Mouse (Mus musculus) heart, embryonic 10.5 days (tissue): ENCODE results near the gene Brd3. TPM values are rescaled to one million over a fixed set of nuclear protein-coding genes. Genes with fewer than 3 reads are reported as not detected.
A peak's percentile ranks its signal among the peaks of the same experiment; 100 is the strongest.

ENCODE experiments used
- DNase-seq: peaks from one replicate; pipeline ENCODE4 v3.0.0-alpha.2; 2017; ENCODE audit warnings: low spot score
- H3K27ac ChIP-seq: fragments of 300-500 bp; sonication (generic); 2 replicates; pipeline ENCODE4 v1.5.1; 2016; ENCODE audit warnings: mild to moderate bottlenecking
- H3K27me3 ChIP-seq: fragments of 300-500 bp; sonication (generic); 2 replicates; pipeline ENCODE4 v1.6.1; 2016; ENCODE audit warnings: mild to moderate bottlenecking; ENCODE audit not compliant: poor library complexity, insufficient read depth, severe bottlenecking
- H3K36me3 ChIP-seq: fragments of 300-500 bp; sonication (generic); 2 replicates; pipeline ENCODE4 v1.6.1; 2016; ENCODE audit warnings: mild to moderate bottlenecking, moderate library complexity
- H3K4me1 ChIP-seq: fragments of 300-500 bp; sonication (generic); 2 replicates; pipeline ENCODE4 v1.6.1; 2016; ENCODE audit warnings: mild to moderate bottlenecking
- H3K4me3 ChIP-seq: fragments of 300-500 bp; sonication (generic); 2 replicates; pipeline ENCODE4 v1.5.1; 2016; ENCODE audit warnings: mild to moderate bottlenecking, moderate library complexity
- H3K9me3 ChIP-seq: fragments of 300-500 bp; sonication (generic); 2 replicates; pipeline ENCODE4 v1.6.1; 2016; ENCODE audit warnings: mild to moderate bottlenecking, moderate library complexity
- WGBS: fragments of 180-500 bp; shearing (Covaris S2); methylation state at CpG from one replicate; pipeline ENCODE4 v1.1.7; 2016; 5-methylcytosine and 5-hydroxymethylcytosine counted together
- polyA plus RNA-seq: library from polyadenylated mRNA; unstranded; fragments of >200 nt; fragmentation: Nextera tagmentation; extraction: Ambion mirVana; gene quantifications from 2 replicates; pipeline ENCODE4 v1.2.1, GENCODE M21; 2016

Brd3 gene
- polyA plus RNA-seq, 1 experiment from 2014 or later = 135 TPM

GRCm38 (mm10) chr2:27459735-27460134 is 47.7 kb downstream of the Brd3 start:
- no peak for DNase-seq
- Histone ChIP-seq H3K27me3 (no peaks in the 10 kb centered on the region), H3K36me3 (peaks cover 99% of the 10 kb centered on the region), H3K4me3 (no peak overlapping the region), H3K9me3 (no peaks in the 10 kb centered on the region), H3K27ac (no peak overlapping the region), H3K4me1 (no peaks in the 10 kb centered on the region)
- WGBS = 89% methylated on average over 7 of the region's 7 CpGs

DNA sequence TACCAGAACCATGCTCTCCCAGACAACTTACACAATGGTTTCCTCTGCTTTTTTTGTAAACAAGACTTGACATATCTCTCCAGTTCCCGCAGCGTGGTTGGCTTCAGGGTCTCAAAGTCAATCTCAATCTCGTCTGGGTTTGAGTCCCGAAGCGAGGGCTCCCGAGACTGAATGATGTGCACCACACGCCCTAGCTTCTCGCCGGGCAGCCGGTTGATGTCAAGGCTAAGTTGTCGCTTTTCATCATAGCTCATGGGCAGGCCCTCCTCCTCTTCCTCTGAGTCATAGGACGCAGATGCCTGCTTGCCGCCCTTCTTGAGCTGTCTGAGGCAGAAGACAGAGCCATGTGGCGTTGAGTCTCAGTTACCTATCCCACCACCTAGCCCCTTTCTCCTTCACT is 57.2 kb downstream of the Brd3 start:
- Histone ChIP-seq H3K4me3 (no peak overlapping the region), H3K4me1 (peaks cover 5% of the 10 kb centered on the region; the same call in 1 of the 2 replicates), H3K36me3 (peaks cover 96% of the 10 kb centered on the region), H3K27ac (no peak overlapping the region), H3K9me3 (no peaks in the 10 kb centered on the region), H3K27me3 (no peaks in the 10 kb centered on the region)
- 86% methylated on average over 14 of the region's 14 CpGs for WGBS
- no peak for DNase-seq

DNA sequence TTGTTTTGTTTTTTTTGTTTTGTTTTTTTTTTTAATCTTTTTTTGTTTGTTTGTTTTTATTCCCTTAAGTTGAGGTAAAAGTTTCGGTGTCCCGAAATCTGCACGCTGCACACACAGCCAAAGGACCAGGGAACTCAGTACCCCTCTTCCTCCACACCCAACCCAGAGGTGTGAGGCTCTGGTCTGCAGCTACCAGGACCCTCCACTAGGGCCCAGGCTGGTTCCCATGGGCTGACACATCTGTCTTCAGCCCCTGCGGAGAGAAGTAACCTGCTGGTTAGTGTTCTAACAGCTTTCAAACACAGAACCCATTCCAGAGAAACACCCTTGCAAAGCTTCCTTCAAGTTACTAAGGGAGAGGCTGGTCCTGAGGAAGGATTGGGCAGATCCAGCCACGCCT is 59.7 kb downstream of the Brd3 start:
- Histone ChIP-seq H3K36me3 (peaks cover 79% of the 10 kb centered on the region), H3K4me1 (peaks cover 11% of the 10 kb centered on the region), H3K4me3 (no peak overlapping the region), H3K27ac (no peak overlapping the region), H3K27me3 (no peaks in the 10 kb centered on the region), H3K9me3 (no peaks in the 10 kb centered on the region)
- WGBS = 86% methylated on average over 5 of the region's 5 CpGs
- DNase-seq = no peak

DNA sequence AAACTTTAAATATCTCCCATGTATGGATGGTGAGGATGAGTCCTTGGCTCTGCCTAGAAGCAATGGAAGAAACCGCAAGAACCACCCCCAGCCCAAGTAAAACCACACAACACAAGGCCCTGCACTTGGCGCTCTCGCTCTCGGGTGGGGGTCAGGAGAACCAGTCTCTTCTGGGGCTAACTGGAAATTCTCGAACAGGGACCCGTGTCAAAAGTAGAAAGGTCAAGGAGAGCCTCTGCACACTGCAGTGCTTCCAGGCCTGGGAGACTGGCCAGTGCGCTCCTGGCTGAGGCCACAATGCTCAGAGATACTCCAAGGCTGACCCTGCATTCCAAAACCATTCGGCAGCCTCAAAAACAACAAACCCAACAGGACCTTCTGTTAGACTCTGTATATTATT is 60.6 kb downstream of the Brd3 start:
- H3K4me1 ChIP-seq = peaks cover 15% of the 10 kb centered on the region
- H3K9me3 ChIP-seq = no peaks in the 10 kb centered on the region
- no peaks in the 10 kb centered on the region for H3K27me3 ChIP-seq
- H3K4me3 ChIP-seq = no peak overlapping the region
- WGBS = 94% methylated on average over 8 of the region's 8 CpGs
- H3K36me3 ChIP-seq = peaks cover 69% of the 10 kb centered on the region
- no peak overlapping the region for H3K27ac ChIP-seq
- no peak for DNase-seq

DNA sequence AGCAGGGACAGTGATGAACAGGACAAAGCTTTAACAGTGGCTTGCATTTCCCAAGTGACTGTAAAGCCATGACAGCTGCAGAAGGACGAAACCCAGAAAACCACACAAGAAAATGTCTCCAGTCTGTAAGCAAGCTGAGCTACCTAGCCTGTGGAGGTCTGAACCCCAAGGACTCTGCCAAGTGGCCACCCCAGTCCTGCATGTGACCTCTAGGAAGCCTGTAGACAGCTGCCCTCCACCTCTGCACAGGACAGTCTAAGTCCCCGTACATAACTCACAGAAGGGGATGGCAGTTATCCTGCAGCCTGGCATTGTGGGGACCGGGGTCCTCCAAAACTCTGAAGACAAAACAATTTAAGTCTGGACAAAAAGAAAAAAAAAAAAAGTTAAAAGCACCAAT is 61.6 kb downstream of the Brd3 start:
- Histone ChIP-seq H3K27ac (no peak overlapping the region), H3K36me3 (peaks cover 60% of the 10 kb centered on the region), H3K27me3 (no peaks in the 10 kb centered on the region), H3K9me3 (no peaks in the 10 kb centered on the region), H3K4me3 (no peak overlapping the region), H3K4me1 (peaks cover 17% of the 10 kb centered on the region)
- 89% methylated on average over 3 of the region's 3 CpGs for WGBS
- DNase-seq = no peak

- WGBS = 76% methylated on average over 5 of the region's 5 CpGs
- H3K36me3 ChIP-seq = peaks cover 35% of the 10 kb centered on the region
- H3K27ac ChIP-seq = no peak overlapping the region
- H3K4me3 ChIP-seq = 0 out of 2 replicates have a peak overlapping the region, but pooled peaks have one; percentile 75
- no peaks in the 10 kb centered on the region for H3K9me3 ChIP-seq
- no peaks in the 10 kb centered on the region for H3K27me3 ChIP-seq
- H3K4me1 ChIP-seq = peaks cover 18% of the 10 kb centered on the region
- DNase-seq = no peak
Observed at GRCm38 (mm10) chr2:27443450-27443708, 64.1 kb downstream of the Brd3 start.

DNA sequence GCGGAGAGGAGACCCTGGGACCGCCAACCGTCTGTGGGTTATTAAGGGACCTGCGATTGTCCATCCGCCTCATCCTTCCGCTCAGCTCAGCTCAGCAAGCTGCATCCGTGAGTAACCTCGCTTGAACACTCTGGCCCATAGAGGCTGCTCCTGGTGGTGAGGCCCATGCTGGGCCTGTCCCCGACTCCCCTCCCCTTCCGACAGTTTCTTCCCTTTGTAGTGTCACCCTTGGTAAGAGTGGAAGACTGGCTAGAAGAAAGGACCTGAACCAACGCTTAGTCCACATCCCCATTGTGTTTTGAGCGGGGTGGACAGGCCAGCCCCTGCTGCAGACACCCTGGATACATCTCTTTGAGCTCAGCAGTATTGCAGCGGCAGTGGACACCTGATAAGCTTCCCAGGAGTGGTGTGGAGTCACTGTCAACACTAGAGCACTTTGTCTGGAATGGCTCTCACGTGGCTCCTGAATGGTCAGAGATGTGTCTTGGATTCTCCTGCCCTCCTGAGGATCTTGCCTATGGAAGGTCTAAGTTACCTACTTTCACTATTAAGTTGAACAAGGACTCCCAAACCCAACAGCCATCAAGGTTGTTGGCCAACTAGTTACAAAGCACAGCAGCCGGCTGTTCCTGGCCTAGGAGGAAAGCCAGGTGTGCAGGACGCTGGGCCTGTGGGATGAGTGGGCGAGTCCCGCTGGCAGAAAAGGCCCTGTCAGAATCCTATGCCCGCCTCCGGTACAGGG is 64.6 kb downstream of the Brd3 start:
- peak overlapping the region; percentile 82 for H3K27ac ChIP-seq
- peaks cover 30% of the 10 kb centered on the region for H3K36me3 ChIP-seq
- peak overlapping the region; percentile 75 for H3K4me3 ChIP-seq
- peaks cover 23% of the 10 kb centered on the region for H3K4me1 ChIP-seq
- WGBS = 30% methylated on average over 20 of the region's 20 CpGs
- no peak for DNase-seq
- no peaks in the 10 kb centered on the region for H3K9me3 ChIP-seq
- no peaks in the 10 kb centered on the region for H3K27me3 ChIP-seq

- Histone ChIP-seq H3K27ac (peak within 1 kb of the TSS; percentile 82), H3K27me3 (no peaks in the 10 kb centered on the region), H3K4me3 (peak within 1 kb of the TSS; percentile 75), H3K36me3 (peaks cover 23% of the 10 kb centered on the region), H3K4me1 (peaks cover 28% of the 10 kb centered on the region), H3K9me3 (no peaks in the 10 kb centered on the region)
- WGBS = 2% methylated on average over 36 of the region's 36 CpGs
- peak; percentile 98 for DNase-seq
Observed at GRCm38 (mm10) chr2:27441767-27442707, 65.4 kb downstream of the Brd3 start, which contains the start of gene Brd3os. Gene Brd3os (plus strand): TSS chr2:27442324.

GRCm38 (mm10) chr2:27438281-27438680 is 69.2 kb downstream of the Brd3 start:
- WGBS = 17% methylated on average over 11 of the region's 11 CpGs
- DNase-seq = peak; percentile 87
- H3K36me3 ChIP-seq = no peaks in the 10 kb centered on the region

DNA sequence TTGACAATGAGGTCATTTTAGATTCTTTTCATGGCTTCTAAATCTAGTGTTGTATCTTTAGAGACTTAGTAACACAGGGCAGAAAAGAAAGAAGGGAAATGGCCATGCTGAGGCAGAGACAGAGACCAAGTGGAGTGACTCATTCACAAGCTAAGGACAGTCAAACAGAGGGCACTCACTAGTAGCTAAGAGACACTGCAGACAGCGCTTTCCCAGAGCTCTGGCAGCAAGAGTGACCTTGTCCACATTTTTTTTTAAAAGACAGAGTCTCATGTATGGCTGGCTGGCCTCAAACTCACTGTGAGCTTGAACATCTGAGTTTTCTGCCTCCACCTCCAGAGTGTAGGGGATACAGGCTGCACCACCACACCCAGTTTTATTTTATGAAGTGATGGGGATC is 69.6 kb downstream of the Brd3 start:
- DNase-seq = no peak
- H3K27ac ChIP-seq = peak overlapping the region; percentile 42; the same call in 1 of the 2 replicates
- 46% methylated on average over 1 of the region's 1 CpGs for WGBS
- no peaks in the 10 kb centered on the region for H3K9me3 ChIP-seq
- 0 out of 2 replicates have a peak, but pooled peaks cover 4% of the 10 kb centered on the region for H3K27me3 ChIP-seq
- no peak overlapping the region for H3K4me3 ChIP-seq
- H3K36me3 ChIP-seq = no peaks in the 10 kb centered on the region
- H3K4me1 ChIP-seq = peaks cover 29% of the 10 kb centered on the region

More at GRCm38 (mm10) chr2:27438281-27438680, 69.2 kb downstream of the Brd3 start:
- H3K4me3 ChIP-seq = no peak overlapping the region
- no peaks in the 10 kb centered on the region for H3K9me3 ChIP-seq
- 0 out of 2 replicates have a peak overlapping the region, but pooled peaks have one; percentile 42 for H3K27ac ChIP-seq
- H3K4me1 ChIP-seq = peaks cover 33% of the 10 kb centered on the region
- H3K27me3 ChIP-seq = 0 out of 2 replicates have a peak, but pooled peaks cover 4% of the 10 kb centered on the region

DNA sequence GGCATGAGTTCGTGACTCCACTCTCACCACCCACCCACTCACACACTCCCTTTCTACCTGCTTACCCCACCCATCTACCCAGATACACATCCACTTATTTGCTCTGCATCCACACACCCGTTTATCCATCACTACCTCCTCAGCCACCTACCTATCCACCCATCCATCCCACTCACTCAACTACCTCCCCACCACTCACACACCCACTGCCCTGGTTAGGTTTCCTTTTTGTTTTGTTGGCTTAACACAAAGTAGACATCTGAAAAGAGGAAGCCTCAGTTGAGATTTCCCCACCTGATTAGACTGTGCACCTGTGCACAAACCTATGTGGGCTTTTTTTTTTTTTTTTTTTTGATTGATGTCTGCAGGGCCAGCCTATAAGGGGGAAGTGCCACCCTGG is 74.9 kb downstream of the Brd3 start:
- Histone ChIP-seq H3K27me3 (peaks cover 8% of the 10 kb centered on the region; the same call in 1 of the 2 replicates), H3K27ac (no peak overlapping the region), H3K36me3 (no peaks in the 10 kb centered on the region), H3K4me3 (no peak overlapping the region), H3K9me3 (no peaks in the 10 kb centered on the region), H3K4me1 (peaks cover 12% of the 10 kb centered on the region)
- no peak for DNase-seq
- WGBS = 64% methylated on average over 2 of the region's 2 CpGs

GRCm38 (mm10) chr2:27430621-27431020 is 76.8 kb downstream of the Brd3 start:
- Histone ChIP-seq H3K36me3 (no peaks in the 10 kb centered on the region), H3K9me3 (no peaks in the 10 kb centered on the region), H3K27ac (no peak overlapping the region), H3K4me1 (peaks cover 25% of the 10 kb centered on the region), H3K27me3 (peaks cover 8% of the 10 kb centered on the region; the same call in 1 of the 2 replicates), H3K4me3 (no peak overlapping the region)
- no peak for DNase-seq
- WGBS = 88% methylated on average over 7 of the region's 7 CpGs

- peaks cover 44% of the 10 kb centered on the region for H3K4me1 ChIP-seq
- H3K27me3 ChIP-seq = peaks cover 5% of the 10 kb centered on the region; the same call in 1 of the 2 replicates
- no peak overlapping the region for H3K4me3 ChIP-seq
- no peaks in the 10 kb centered on the region for H3K36me3 ChIP-seq
- under 1% methylated on average over 4 of the region's 4 CpGs for WGBS
- DNase-seq = peak; percentile 92
- no peaks in the 10 kb centered on the region for H3K9me3 ChIP-seq
- 0 out of 2 replicates have a peak overlapping the region, but pooled peaks have one; percentile 32 for H3K27ac ChIP-seq
Observed at GRCm38 (mm10) chr2:27428071-27428470, 79.4 kb downstream of the Brd3 start.
